Mouse (Mus musculus) left cerebral cortex, postnatal 25 days (tissue): ENCODE data around the gene Lpcat1. TPM values are rescaled to one million over a fixed set of nuclear protein-coding genes. Genes with fewer than 3 reads are reported as not detected.

Experiments used
- DNase-seq, 2 experiments: peaks; one replicate each; pipeline ENCODE4 v3.0.0; 2022; ENCODE audit warnings: low spot score in 2 of 2, mixed read lengths in 1 of 2
- intact Hi-C: fragments of 180-260 bp; cut with DNase I; formaldehyde crosslinking; loops from one replicate; pipeline ENCODE4 v1.15.1; 2025
- total RNA-seq, 2 experiments: library from RNA; stranded (reverse); gene quantifications; 2 replicates each; pipeline ENCODE4 v1.2.3; 2021

Lpcat1 gene
- total RNA-seq, 2 experiments from 2014 or later = 43.0 to 43.9 TPM

DNA sequence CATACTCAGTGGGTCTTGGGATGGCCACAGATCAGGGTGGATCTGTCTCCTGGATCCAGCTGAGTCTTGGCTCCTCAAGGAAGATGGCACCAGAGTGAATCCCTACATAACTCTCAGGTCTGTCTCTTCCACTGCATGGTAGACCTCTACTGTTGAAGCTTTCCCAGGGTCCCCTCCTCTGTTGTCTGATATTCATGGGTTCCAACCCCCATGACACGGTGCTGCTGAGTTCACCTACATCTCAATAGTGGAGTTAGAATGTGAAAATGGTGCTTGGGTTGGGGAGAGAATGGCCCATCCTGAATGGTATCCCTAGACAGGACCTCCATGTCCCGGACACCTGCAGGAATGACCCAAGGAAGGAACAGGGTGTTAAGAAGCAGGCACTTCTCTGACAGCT, 6.7 kb downstream of the Lpcat1 start:
- DNase-seq = no peak
- intact Hi-C loops = no loop called here

DNA sequence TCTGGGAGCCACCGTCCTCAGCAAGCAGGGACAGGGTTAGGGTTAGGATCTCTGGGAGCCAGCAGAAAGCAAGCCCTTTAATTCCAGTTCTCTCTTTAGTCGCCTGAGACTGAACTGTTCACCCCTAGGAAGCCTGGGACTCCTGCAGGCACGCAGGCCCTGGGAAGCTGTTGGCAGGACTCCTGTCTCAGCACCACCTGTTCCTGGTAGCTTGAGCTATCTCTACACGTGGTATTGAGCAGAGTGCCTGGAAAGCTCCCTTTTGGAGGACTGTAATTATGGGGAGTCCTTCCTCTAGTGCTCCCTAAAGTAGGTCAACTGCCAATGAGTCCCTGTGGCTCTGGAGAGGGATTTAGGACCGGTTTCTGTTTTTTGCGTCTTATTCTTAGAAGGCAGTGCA, 7.2 kb downstream of the Lpcat1 start:
- peak in 1 of 2 experiments; percentile 44 for DNase-seq
- intact Hi-C loops = no loop called here

GRCm38 (mm10) chr13:73475058-73475980, 8.3 kb downstream of the Lpcat1 start:
- intact Hi-C loops = no loop called here
- DNase-seq = no peak

DNA sequence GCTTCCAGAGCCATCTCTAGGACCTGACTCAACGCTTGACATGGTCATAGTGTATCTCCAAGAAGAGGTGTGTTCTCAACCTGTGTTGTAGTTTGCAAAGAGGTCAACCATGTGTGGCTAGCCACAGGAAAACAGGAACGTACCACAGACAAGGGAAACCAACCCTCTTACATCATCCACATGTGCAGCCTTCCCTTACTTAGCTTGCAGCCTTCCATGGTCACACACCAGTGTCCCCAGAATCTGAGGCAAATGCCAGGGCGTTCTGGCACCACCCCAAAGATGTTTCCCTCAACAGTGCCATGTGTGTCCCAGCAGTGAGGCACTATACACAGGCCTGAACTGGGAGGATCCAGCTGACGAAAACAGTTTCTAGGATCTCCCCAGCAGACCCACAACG, 9.3 kb downstream of the Lpcat1 start:
- intact Hi-C loops = no loop called here
- DNase-seq = no peak

DNA sequence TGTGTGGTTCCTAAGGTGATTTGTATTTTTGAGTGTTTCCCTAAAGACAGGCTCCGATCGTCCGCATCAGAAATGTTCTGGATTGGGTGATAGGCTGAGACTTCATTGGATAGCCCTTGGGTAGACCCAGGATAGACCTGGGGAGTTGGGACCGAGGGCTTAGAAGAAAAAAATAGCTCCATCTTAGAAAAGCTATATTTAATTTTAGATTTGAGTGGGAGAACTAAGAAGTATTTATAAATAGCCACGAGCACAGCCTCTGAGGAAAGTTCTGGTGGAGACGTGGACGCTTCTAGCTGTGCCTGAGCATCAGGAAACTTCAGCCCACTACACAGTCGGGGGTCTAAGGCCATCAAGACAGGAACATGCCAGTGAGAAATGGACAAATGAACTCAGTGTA, 9.8 kb downstream of the Lpcat1 start:
- peak in 1 of 2 experiments; percentile 71 for DNase-seq
- intact Hi-C loops = no loop called here

- intact Hi-C loops = no loop called here
Measured at GRCm38 (mm10) chr13:73477841-73478240, 10.8 kb downstream of the Lpcat1 start.

DNA sequence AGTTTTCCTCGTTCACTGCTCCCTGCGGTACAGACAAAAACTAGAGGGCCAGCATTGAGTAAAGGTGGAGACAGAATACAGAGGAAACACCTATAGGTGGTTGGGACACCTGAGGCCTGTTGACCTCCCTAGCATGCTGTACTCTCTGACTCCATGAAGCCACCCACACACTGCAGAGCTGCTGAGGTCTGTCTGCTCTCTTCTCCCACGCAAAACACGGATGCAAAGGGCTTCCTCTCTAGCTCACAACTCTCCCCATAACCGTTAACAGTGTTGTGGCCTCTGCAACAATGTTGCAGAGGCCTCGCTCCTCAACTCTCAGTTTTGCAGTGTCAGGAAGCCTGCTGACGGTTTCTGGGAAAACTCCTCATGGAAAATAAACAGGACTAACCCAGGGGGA, 15.5 kb downstream of the Lpcat1 start:
- DNase-seq = no peak
- intact Hi-C loops = no loop called here

More at GRCm38 (mm10) chr13:73477841-73478240, 10.8 kb downstream of the Lpcat1 start:
- DNase-seq = no peak

DNA sequence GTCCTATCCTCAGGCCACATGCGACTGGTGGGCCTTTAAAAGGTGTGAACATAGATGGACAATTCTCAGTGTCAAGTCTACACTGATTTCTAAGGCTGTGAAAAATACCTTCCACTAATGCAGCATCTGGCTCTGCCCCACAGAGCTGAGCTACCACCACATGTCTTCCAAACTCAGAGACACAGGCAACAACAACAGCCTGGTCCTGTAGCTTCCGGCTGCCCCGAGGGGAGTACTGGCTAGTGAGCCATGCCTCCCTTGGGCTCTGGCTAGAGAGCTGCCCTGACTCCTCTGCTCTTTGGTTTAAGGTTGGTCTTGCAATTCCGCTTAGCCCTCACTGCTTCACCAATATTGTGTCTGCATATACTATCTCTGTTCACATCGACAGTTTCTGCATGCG, 16.3 kb downstream of the Lpcat1 start:
- DNase-seq = no peak
- intact Hi-C loops = no loop called here

- intact Hi-C loops = no loop called here
- no peak for DNase-seq
Measured at GRCm38 (mm10) chr13:73484171-73484570, 17.2 kb downstream of the Lpcat1 start.

GRCm38 (mm10) chr13:73488105-73488504, 21.1 kb downstream of the Lpcat1 start:
- intact Hi-C loops = no loop called here
- no peak for DNase-seq

DNA sequence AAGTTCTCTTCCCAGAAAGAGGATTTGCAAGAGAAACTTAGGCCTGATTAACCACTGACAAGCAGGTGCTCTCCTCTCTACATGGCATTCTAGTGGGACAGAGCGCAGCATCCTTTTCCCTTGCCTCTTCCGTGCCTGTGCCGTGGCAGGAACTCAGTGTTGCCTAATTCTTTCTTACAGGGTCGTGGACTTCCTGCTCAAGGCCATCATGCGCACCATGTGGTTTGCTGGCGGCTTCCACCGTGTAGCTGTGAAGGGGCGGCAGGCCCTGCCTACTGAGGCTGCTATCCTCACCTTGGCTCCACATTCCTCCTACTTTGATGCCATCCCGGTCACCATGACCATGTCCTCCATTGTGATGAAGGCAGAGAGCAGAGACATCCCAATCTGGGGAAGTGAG, 21.7 kb downstream of the Lpcat1 start:
- intact Hi-C loops = no loop called here
- no peak for DNase-seq

DNA sequence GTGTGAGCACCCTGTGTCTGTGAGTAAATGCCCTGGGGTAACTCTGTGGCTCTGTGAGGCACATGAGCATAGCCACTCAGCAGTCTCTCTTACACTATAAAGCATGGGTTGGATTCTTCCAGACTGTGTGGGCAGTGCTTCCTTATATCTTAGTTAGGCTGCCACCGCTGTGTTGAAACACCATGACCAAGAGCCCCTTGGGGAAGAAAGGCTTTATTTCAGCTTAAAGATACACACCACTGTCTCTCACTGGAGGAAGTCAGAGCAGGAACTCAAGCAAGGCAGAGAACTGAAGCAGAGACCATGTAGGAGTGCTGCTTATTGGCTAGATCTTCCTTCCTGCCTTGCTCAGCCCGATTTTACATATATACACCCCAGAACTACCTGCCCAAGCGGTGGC, 23.0 kb downstream of the Lpcat1 start:
- DNase-seq = no peak
- intact Hi-C loops = no loop called here

DNA sequence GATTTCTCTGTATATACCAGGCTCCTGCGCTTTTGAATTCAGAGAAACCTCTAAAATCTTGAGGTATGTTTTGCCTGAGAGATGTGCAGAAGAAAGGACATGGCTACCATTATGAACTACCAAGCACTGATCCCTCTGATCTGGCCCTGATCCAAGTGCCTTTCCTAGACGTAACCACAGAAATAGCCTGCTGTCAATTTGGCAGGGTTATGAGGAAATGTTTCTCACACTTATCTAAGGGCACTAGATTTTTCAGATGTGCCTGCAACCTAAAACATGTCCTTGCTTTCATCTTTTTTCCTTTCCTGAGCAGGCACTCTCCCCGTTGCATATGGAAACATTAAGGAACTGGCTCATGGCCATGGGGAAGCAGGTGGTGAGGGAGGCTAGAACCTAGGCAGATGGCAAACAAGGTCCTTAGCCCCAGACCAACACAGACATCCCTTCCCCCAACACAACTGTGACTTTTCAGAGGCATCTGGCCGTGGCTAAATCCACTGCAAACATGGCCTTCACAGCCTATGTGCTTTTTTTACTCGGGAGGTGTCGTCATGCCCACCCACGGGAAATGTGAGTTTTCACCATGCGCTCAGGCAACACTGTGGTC, 23.7 kb downstream of the Lpcat1 start:
- intact Hi-C loops = no loop called here
- peak in 1 of 2 experiments; percentile 66 for DNase-seq

DNA sequence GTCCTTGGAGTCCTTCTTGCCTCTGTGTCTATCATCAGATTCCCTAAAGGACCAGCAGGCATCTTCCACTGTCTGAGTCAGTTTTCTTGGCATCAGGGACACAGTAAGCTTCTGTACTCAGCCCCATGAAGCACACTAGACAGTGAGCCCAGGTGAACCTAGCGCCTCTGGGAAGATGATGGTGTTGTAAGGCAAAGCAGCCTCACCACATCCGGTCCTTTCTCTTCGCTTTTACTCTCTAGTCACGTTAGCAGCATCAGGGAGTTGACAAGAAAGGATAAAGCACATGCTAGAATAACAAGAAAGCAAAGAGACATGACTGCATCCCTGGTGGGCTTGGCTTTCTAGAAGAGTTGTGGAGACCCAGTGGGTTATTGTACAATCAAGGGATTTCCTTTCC, 26.2 kb downstream of the Lpcat1 start:
- DNase-seq = no peak
- intact Hi-C loops = no loop called here

DNA sequence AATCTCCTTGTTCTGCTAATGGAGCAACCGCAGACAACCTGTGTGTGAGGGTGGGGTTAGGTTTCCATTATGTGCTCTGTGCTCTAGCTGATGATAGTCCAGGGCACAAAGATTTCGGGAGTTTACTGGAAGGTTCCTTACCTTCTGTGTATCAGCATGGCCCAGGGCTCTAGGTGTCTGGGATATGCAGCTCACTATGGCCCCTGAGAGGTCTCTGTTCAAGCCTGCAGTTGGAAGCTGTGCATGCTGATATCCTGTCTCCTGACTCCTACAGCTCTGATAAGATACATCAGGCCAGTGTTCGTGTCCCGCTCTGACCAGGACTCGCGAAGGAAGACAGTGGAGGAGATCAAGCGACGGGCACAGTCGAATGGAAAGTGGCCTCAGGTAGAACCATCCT, 27.5 kb downstream of the Lpcat1 start:
- intact Hi-C loops = no loop called here
- DNase-seq = no peak

GRCm38 (mm10) chr13:73496137-73496536, 29.1 kb downstream of the Lpcat1 start:
- no peak for DNase-seq
- intact Hi-C loops = no loop called here

- peak in 1 of 2 experiments; percentile 41 for DNase-seq
- intact Hi-C loops = no loop called here
Measured at GRCm38 (mm10) chr13:73499893-73500604, 33.1 kb downstream of the Lpcat1 start.

DNA sequence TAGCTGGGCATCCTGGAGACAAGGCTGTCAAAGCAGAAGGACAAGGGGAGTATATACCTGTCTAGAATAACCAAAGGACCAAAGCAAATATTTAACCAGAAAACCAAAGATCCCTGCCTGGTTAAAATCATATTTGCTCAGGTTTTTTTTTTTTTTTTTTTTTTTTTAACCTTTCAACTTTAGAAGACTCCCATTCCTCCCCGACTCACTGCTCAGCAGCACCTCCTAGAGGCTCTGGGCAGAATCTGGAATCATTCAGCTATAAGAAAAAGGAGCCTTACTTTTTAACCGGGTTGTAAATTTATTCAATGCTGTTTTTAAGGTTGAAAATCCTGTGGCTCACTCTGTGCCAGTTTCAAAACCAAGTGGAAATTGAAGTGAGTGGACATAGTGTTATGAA, 35.7 kb downstream of the Lpcat1 start:
- no peak for DNase-seq
- intact Hi-C loops = no loop called here

GRCm38 (mm10) chr13:73505686-73506467, 38.9 kb downstream of the Lpcat1 start:
- DNase-seq = peak; percentile 82 to 92
- intact Hi-C loops = loop anchor here (1.0 to 2.0 kb wide), 2 partner anchors 35 to 80 kb away; no protein-coding TSS in a partner anchor
